Comparison of ENCODE assay signal across 8 mouse cellular contexts in the genomic region with DNA sequence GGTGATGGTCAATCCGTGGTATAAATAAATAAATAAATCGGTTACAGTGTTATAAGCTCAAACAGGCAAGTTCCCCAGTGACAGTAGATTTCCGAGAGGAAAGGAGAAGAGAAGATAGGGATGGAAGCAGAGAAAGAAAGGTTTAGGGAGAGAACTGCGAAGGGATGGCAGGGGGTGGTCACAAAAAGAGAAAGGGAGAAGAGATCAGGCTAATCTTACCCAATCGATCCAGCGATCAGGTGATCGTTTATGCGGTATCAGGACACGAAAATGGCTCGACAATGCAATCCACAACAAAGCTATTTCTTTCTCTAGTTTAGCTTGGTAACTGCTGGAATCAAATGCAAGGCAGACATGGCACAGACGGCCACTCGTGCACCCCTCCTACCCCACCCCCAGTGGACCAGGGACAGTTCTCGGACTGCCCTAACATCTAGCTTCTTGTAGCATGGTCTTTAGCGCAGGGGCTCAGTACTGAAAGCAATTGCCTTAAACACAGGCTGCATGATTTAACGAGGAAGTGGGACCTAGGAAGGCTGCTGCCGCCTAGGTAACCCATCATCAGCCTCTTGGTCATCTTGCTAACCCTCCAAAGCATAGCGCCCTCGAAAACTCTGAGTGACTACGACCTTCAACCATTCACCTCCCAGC. TPM values are rescaled to one million over a fixed set of nuclear protein-coding genes. Genes with fewer than 3 reads are reported as not detected.
A peak's percentile ranks its signal among the peaks of the same experiment; 100 is the strongest.
DNase-seq lines count a peak whose midpoint lies in the region; ATAC-seq and TF ChIP-seq lines count a peak whose summit lies in the region.

TSS of gene Brinp3 (plus strand) at position 80 of the 651 bp plus-strand sequence.

- H3K9me3 ChIP-seq in forebrain, embryonic 13.5 days (replicated peaks): no peaks in the 10 kb centered on the region

- WGBS in forebrain, embryonic 13.5 days: under 1% methylated on average over 19 of the region's 19 CpGs

- TF ChIP-seq CTCF in gastrocnemius, adult 2 months (IDR thresholded peaks at IDR 0.05): no peak

- peak within 1 kb of the TSS; percentile 68 for H3K9ac ChIP-seq in forebrain, embryonic 13.5 days

- peak; percentile 38 for ATAC-seq in forebrain, embryonic 13.5 days

- peaks cover 25% of the 10 kb centered on the region for H3K27me3 ChIP-seq in forebrain, embryonic 13.5 days

- H3K4me3 ChIP-seq in gastrocnemius, adult 2 months: peak within 1 kb of the TSS; percentile 23; the same call in 1 of the 2 replicates
- H3K4me3 ChIP-seq in forebrain, embryonic 13.5 days: peak within 1 kb of the TSS; percentile 46

- H3K4me1 ChIP-seq in forebrain, embryonic 13.5 days: peaks cover 23% of the 10 kb centered on the region

- peak within 1 kb of the TSS; percentile 82 for H3K4me2 ChIP-seq in forebrain, embryonic 13.5 days

- H3K27ac ChIP-seq in gastrocnemius, adult 2 months: no peak within 1 kb of the TSS
- no peak within 1 kb of the TSS for H3K27ac ChIP-seq in forebrain, embryonic 13.5 days

- H3K36me3 ChIP-seq in forebrain, embryonic 13.5 days (ENCODE audit: poor library complexity, severe bottlenecking): no peaks in the 10 kb centered on the region

- intact Hi-C loops in gastrocnemius, adult 2 months (cut with DNase I): no loop called here

- no peak for DNase-seq in gastrocnemius, adult 2 months
- no peak for DNase-seq in gastrocnemius, postnatal 4 days (ENCODE audit: low spot score in 2 of 2)
- peak; percentile 65 for DNase-seq in brain, adult 2 months (ENCODE audit: low read depth, low spot score)
- peak; percentile 41 to 51 for DNase-seq in layer of hippocampus, postnatal 36 days
- DNase-seq in neural tube, embryonic 10.5 days (ENCODE audit: extremely low spot score, low spot score): peak; percentile 22
- DNase-seq in adrenal gland, postnatal 36 days: no peak
- DNase-seq in urinary bladder, adult 18-20 months (ENCODE audit: low spot score in 2 of 2): no peak

RNA-seq across cellular contexts. Expression of gene Brinp3, which starts in this region (rescaled TPM):
- total RNA-seq in gastrocnemius, adult 2 months (2021): not detected
- total RNA-seq in gastrocnemius, postnatal 4 days (2021): 1 to 10 TPM in 1 of 2 experiments, under 1 TPM in 1; 0.65 to 1.5 TPM
- 3.7 and 5.6 TPM in 2 replicates for polyA plus RNA-seq in forebrain, embryonic 13.5 days (2015; fragmentation: Nextera tagmentation; extraction: Ambion mirVana)
- total RNA-seq in layer of hippocampus, postnatal 36 days (2021): 10 to 100 TPM; 16.0 to 16.1 TPM
- total RNA-seq in adrenal gland, postnatal 36 days (2021): under 1 TPM in 1 of 2 experiments, not detected in 1; 0.26 TPM

Comparison
In these comparisons a context has a peak if more than half of its experiments do, and no peak if none do; other contexts are left out.
1. RNA of gene Brinp3 (total RNA-seq): 16.0 to 16.1 TPM in layer of hippocampus, postnatal 36 days; 0.65 to 1.5 TPM in gastrocnemius, postnatal 4 days, 0.26 TPM in adrenal gland, postnatal 36 days and not detected in gastrocnemius, adult 2 months; every median in the first group is over 4 times any median in the second.
2. DNase-seq: peak in brain, adult 2 months (single experiment), layer of hippocampus, postnatal 36 days (2 of 2) and neural tube, embryonic 10.5 days (single experiment); none in gastrocnemius, adult 2 months (single experiment), gastrocnemius, postnatal 4 days (0 of 2), adrenal gland, postnatal 36 days (0 of 2) and urinary bladder, adult 18-20 months (0 of 2).